Mouse (Mus musculus) adipocyte (in vitro differentiated cells): ENCODE results near the gene Fras1.

Source experiments
- DNase-seq: peaks from one replicate; pipeline ENCODE4 v3.0.0-alpha.2; 2016; ENCODE audit warnings: low spot score

The Fras1 gene

DNA sequence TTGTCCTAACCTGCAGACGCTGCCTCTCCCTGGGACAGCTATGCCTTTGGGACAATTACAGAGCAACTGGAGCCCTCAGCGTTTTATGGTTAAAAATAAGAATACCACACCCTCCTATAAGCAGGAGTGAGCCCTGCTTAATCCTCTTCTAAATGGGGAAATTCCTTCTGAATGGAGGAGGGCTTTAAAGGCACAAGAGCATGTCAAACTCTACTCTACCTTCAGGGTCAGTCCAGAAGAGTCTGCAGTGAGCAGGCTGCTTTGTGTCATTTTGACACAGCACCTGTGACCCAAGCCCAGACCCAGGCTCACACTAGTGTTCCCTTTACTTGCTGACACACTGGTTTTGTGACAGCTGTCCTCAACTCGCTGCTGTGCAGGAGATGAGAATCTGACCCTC lies 307.3 kb downstream of the Fras1 start:
- no peak for DNase-seq

DNA sequence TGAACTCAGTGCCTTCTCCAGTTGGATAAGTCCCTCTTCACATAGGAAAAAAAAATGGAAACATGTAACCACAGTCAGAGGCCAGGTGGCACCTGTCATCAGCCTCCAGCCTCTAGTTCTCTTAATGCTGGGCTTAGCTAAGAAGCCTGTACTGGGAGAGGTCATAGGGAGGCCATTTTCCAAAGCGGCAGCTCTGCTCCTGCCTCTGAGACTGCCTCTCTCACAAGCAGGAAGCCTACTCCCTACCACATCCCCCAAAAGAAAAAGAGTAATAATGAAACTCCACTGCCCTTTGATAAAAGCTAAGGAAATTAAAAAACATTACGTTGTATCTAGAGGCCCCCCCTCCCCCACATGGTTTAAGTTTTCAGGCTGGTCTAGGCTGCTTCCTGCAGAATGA lies 309.0 kb downstream of the Fras1 start:
- no peak for DNase-seq

DNA sequence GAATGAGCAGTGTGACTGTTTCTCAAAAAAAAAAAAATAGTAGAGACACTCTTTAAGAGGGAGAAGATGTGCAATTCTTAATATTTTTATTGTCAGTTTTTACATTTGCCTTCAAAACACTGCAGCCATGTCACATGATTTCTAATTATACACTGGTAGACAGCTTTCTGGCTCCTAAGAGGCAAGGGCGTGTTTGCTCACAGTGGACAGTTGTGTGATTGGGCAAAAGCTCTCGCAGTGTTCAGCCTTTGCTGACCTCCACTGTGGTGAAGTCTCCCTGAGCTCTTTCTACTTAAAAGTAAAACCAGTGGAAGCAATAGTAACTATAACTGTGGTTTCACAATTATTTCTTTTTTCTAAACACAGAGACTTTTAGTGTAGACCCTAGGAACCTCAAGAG lies 315.1 kb downstream of the Fras1 start:
- DNase-seq, result peak; percentile 6

DNA sequence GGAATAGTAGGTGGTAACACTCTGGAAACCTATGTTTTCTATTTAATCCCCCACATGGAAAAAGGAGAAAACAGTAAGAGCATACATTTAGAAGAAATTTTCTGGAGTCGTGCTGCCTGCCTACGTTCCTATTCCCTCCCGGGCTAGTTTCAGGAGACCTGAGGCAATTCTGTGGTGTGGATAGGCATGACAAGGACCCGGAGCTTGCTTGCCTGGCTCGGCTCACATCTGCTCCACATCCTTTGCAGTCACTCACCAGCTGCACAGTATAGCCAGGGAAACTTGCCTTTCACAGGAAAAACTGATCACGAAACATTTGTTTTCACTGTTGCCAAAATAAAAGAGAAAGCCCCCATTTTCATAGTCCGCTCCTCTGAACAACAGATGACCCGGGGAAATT lies 325.2 kb downstream of the Fras1 start:
- no peak for DNase-seq

DNA sequence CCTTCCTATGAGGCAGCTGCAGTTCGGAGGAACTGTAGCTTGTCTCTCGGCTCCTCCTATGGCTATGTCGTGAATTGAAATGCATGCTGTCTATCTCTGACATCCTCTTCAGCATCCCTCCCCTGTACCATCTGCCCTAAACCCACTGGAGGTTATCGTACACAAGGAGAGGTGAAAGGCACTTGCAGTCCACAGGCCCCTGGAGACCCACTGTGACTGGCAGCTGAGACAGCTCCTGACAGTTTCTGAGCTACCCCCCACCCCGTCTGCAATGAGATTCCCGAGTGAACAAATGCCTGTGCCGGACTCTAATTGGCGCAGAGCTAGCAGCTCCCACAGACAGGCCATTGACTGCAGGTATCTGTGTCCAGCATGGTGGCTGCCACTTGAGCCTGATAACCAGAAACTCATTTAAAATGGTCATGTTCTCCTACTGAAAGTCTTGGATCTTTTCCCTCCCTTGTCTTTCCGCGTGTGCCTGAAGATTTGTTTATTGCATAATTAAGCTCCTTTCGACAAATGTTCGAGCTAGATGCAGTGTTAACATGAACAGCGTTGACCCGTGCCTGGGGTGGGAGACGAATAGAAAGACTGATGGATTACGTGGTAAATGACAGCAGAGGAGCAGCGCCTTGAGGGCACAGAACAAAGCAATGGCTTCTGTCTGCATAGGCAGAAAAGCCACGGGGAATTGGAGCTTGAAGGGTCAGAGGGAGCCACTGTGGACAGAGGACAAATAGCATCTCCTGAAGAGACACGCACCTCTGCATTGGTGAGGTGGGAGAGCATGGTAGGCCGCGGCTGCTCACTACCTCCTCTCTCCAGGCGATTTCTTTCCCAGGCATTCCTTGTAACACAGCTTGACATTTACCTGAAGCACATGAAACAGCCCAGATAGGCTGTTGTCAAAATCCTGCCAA lies 329.2 kb downstream of the Fras1 start:
- DNase-seq, result no peak

DNA sequence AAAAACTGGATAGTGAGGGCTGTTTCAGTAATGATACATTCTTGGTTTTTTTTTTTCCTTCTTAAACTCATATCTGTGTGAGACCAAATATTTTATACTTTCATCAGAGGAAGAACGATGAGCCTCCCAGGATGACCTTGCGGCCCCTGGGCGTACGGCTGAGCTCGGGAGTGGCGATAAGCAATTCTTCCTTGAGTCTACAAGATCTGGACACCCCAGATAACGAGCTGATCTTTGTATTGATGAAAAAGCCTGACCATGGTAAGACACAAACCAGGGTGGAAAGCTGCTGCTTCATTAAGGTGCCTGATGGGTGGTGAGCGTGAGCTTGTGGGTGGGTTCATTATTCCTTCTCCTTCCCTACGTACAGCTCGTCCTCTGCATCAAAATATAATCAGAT lies 334.8 kb downstream of the Fras1 start:
- DNase-seq, result no peak

DNA sequence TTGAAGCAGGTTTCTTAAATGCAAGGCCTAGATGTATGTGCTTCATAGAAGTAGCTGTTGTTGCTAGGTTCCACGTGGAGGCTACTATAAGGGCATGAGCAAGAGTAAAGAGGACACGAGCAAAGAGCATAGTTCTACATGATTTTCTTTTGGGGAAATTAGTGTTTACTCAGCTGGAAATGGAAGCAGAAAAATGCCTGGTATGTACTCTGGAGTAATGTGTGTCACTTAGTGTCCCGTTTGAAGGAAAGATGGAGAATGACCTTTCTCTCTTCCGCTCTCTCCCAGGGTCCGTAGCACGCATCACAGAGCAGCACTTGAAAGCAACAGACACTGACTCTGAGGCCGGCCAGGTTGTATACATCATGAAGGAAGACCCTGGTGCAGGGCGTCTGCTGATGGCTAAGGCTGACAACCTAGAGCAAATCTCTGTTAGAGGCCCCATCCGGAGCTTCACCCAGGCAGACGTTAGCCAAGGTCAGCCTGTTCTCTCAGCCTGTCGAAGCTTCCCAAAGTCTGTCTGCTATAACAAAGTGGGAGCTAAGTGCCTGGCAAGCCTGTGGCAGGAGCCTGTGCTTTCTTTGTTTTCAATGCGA lies 338.4 kb downstream of the Fras1 start:
- no peak for DNase-seq

DNA sequence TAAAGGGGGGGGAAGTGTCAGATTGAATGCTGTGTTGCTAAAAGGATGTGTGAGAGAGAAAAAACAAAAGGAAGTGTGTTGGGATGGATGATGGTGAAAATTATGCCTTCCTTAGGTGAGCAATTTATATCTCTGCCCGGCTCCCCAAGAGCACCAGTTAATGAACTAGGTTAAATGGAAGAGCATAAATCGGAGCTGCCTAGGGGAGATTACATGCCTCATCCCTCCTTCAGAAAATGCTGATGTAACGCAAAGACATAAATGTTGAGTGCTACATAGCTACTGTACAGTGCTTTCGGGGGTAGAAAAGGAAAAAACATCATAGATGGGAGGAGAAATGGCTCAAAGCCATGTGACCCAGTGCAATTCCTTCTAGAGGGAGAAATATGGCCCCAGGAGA lies 339.0 kb downstream of the Fras1 start:
- no peak for DNase-seq

DNA sequence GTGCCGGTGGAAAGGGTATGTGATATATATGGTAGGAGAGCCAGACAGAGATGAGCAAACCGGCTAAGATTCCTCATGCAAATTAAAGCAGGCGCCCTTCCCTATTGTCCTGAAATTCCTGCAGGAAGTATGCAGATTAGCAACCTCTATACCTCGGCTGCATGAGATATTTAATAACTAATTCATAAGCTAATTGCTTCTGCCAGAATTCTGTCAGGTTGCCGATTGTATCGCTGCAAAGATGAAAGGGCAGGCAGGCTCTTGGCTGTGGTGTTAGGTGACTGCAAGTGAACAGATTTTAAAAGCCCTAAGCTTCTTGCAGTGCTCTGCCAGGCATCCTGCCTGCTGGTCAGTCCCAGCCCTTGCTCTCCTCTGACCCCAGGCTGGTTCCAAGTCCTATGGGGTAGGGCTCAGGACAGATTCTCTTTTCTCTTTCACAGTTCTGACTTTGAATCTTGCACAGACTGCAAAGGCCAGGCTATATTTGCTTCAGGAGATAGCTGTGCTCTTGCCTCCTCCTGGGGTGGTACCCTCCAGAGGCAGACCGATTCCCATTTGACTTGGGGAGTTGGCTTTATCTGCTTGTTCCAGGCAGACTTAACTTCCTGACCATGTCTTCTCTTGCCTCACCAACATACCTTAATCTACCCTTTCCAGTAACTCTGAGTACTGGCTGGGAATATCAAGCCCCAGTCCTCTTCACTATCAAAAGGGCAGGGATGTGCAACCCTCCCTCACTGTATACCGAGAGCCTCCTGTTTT lies 342.7 kb downstream of the Fras1 start:
- DNase-seq, result no peak

DNA sequence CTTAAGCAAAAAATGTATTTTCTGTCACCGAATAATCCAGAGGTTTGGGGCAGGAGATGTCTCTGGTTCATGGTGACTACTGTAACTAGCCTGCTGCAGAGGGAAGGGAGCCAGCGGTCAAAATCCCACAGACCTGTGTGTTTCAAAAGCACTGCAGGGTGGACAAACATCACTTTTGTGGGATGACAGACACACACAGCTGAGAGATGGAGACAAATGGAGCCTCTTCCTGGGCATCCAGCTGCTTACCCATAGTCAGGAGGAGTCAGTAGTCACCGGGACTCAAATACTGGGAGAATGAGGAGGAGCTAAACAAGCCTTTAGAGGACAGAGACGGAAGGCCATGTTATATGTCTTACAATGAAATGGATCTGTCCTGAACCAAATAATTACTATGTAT lies 343.9 kb downstream of the Fras1 start:
- DNase-seq, result no peak

DNA sequence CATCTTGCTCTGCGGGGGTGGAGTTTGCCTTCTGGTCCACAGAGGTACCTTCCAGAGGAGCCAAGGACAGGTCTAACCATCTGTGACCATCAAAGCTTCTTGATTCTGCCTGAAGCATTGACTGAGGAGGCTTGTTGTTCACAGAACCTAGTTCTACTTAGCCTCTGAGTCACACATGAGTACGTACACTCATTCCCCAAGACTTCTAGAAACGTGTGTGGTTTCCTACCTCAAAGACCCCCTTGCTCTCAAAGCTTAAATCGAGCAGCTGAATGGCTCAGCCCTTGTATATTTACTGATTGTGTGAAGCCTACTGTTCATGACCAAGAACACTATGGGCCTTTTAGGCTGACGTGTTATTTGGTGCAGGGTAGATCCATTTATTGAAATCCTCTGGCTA lies 344.8 kb downstream of the Fras1 start:
- DNase-seq, result no peak

DNA sequence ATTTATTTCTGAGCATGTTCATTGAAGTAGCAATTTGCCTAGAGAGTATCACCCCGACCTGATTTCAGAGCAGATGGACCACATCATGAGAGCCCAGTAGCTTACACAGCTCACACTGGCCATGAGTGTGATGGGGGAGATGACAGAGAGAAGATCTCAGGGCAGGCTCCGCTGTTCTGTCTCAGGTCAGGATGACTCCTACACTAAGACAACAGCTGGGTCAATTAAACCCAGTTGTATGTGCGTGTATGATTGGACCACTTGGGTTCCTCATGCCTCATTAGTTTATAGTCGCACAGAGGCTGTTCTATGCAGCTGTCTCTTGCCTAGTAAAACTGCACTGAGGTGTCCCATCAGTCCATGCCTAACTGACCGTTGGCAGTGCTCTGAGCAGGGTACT lies 345.5 kb downstream of the Fras1 start:
- no peak for DNase-seq

DNA sequence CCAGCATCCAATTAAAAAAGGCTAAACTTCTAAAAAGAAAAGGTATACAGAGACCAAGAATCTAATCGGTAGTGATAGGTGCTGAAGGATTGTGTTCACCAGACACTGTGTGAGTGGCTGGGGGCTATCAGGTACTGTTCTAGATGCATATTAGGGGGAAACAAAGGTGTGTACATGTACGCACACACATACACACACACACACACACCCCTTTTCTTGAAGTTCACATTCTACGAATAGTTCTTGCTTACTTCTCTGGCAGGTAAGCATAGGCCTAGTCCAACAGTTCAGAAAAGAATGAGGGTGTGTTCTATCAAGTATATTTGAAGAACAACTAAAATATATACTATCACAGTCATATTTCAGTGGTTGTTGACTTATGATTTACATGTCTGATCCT lies 348.9 kb downstream of the Fras1 start:
- no peak for DNase-seq

DNA sequence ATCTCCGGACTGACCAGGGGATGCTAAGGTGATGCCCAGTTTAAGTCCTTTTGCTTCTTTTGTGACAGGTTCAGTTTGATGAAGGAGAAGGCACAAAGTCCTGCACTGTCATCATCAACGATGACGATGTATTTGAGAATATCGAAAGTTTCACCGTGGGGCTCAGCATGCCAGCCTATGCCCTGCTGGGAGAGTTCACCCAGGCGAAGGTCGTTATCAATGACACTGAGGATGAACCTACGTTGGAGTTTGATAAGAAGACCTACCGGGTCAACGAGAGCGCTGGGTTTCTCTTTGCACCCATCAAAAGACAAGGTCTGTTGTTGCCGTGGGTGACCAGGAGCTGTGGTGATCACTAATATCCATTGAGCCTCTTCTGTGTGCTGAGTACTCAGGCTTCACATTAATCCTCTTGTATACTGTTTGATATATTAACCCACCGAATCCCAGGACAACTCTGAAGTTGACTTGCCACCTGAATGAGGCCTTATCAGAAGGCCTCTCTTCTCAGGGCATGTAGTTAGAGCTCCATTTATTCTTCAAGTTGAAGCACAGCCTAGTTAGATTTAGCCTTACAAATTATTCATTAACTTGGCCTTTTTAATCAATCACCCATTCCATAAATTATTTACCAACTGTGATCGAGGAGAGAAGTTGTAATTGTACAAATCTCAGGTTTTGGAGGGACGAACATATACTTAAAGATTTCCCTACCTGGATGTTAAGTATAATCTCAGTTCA lies 365.6 kb downstream of the Fras1 start:
- no peak for DNase-seq

DNA sequence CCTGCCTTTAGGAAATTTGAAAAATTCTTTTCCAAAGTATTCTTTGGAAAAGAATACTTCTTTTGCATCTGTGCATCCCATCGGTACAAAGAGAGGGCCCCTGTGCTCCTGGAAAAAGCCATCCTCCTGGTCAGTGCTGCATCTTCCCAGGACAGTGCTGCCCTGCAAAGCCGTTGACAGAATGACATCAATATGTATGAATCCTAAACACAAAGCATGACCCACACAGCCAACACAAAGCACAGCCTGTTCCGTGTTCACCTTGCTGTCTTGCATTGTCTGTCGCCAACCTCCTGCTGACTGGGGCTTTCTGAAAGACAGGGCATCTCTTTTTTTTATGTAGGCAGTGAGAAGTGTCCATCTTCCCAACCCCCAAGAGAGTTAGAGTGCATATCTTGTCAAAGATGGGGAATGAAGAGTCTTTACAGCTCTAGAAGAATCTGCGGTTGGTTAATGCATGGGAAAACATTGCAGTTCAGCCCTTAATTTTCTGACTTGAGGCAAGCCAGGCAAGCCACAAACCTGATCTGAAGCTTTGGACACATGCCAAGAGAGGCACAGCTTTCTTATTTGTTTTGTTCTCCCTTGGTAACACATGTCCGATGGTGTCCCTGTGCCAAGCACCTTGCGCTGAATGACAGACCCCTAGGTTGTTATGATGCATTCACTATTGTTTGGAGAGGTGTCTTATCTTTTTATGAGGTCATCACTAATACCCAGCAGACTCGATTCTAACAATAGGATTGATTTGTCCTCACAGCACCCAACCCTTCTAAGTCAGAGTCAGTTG lies 373.6 kb downstream of the Fras1 start:
- no peak for DNase-seq

DNA sequence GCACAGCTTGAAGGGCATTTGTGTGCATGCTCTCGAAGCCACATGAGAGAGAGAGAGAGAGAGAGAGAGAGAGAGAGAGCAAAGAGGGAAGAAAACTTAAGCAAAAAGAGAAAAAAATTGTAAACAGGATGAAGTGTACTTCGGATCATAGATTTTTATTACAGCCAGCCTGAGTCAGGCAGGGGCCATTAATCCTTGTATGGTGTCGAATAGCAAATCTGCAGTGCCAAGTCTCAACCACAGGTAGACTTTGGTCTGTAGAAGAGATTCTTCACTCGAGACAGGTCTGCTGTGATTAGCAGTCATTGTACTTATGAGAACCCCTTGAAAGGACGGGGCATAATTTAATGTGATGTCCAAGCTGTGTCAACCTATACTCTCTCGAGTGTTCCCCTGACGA lies 383.9 kb downstream of the Fras1 start:
- no peak for DNase-seq

DNA sequence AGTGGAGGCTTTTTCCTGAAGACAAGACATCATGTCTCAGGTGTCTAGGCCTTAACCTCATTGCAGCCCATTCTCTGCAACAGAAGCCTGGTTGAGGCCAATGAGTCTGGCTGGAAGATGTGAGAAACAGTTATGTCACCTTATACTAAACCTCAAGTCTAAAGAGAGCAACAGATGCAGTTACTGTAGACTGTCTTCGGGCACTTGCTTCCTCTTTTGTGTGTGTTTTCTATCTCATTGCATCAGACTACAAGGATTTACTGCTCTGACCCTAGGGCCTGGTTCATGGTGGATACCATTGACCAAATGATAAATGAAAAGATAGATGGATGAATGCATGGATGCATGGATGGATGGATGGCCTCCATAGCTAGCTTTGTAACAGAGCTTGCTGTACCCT lies 388.3 kb downstream of the Fras1 start:
- DNase-seq, result no peak

DNA sequence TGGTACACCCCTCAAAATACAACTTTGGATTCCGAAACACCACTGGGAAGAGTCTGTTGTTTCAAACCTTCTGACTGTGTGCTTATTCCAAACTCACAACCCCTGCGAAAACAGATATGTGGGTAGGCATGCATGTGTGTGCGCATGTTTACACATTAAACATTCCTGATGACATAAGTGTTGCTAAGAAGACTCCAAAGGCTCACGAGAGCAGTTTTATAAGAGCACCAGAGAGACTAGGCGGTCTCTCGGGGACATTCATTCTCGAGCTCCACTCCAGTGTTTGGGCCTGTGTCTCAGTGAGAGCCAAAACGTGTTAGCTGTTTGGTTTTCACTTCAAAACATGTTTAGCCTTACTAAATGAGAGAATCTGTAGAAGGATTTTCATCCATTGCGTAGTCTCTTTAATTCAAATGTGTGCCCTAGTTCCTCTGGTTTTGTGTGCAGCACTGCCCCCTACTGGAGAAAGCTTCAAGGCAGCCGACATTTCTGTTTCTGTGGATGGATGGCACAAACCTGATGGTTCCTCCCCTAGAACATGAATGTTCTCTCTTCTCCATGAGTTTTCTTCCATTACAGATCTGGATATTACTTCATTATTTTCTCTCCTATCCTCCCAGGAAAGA lies 395.2 kb downstream of the Fras1 start:
- DNase-seq, result peak; percentile 85

DNA sequence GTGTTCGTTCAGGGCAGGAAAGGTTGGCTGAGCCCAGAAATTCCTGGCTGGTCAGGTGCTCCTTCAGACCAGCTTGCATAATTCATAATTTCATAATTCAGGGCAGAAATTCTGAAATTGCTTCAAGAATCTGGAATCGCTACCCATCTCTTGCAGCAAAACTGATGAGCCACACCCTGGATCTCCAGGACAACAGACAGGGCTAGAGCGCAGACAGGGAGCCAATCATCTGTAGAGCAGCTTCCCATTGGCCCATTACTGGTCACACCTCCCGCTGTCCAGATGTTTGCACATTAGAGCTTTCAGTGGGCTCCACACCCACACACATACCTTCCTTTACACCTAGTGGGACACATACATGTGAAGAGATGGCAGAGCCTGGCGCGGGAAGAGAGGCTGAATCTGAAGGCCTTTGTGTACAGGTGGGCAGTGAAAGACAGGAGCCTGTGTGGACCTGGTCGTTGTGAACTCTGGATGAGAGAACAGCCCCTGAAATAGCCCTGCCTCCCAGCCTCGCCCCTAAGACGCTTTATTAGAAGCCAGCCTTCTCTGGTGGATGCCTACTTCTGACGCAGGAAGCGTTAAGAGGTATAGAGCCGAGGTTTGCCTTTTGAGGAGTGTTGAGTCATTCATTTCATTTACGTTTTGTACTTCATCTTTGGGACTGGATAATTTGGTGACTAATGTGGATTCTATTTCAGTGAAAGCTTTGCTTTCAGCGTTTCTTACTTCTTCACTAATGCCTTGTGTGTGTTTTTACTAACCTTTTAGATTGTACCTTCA lies 409.9 kb downstream of the Fras1 start:
- DNase-seq, result peak; percentile 7

DNA sequence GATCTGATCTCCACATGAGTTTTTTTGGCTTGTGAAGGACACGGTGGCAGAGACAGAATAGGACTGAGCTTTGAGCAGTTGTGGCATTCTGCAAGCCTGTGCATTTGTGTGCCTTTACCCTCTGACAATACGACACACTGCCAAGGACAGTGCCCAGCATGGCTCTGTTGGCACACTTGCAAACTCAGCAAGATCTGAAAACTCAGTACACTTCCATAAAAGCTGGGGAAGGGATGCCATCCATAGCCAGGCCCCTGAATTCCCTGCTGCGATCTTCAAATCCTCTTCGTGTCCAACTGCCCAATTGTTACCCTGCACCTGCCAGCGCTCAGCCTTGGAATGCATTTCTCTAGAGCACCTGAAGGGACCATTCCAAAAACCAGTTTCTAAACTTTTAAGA lies 411.3 kb downstream of the Fras1 start:
- DNase-seq, result no peak
